Mouse (Mus musculus): ENCODE data around the gene Mroh7. TPM values are rescaled to one million over a fixed set of nuclear protein-coding genes. Genes with fewer than 3 reads are reported as not detected.

The Mroh7 gene
- polyA plus RNA-seq, 1 experiment: 3.2 TPM

DNA sequence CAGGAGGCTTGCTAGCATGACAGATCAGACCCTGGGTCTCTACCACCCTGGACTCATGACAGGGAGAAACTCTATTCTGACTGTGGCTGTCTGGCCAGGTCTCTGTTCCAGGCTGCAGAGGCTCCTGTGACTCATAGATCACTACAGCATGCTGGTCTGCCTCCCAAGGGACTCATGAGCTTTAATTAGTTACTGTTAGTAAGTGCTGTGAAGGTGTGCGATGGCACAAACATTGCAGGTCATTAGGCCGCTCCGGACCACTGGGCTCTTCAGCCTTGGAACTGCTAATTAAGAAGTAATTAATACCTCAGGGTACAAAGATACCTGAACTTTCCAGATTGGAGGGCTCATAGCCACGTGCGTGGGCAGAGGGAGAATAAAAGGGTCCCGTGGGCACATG is 83.6 kb downstream of the Mroh7 start:
- H3K27me3 ChIP-seq (ENCODE audit: control insufficient read depth, insufficient read depth, low read length): no peaks in the 10 kb centered on the region
- no peak for DNase-seq
- no peak overlapping the region for H3K4me3 ChIP-seq (replicated peaks; ENCODE audit: insufficient read depth, low read depth, low read length)
- WGBS: 79% methylated on average over 6 of the region's 6 CpGs
- H3K27ac ChIP-seq (ENCODE audit: insufficient read depth, low read length): no peak overlapping the region
- TF ChIP-seq POLR2A (IDR thresholded peaks at IDR 0.05; ENCODE audit: borderline replicate concordance, insufficient read depth, low read length) (no peak), CTCF (IDR thresholded peaks at IDR 0.05; ENCODE audit: borderline replicate concordance, insufficient read depth, low read depth, low read length) (no peak)
- peaks cover 4% of the 10 kb centered on the region; the same call in 1 of the 2 replicates for H3K4me1 ChIP-seq (ENCODE audit: control insufficient read depth, insufficient read depth, low read length)

GRCm38 (mm10) chr4:106645797-106646196 is 84.9 kb downstream of the Mroh7 start:
- no peak for DNase-seq
- TF ChIP-seq CTCF (IDR thresholded peaks at IDR 0.05; ENCODE audit: borderline replicate concordance, insufficient read depth, low read depth, low read length) (no peak), POLR2A (IDR thresholded peaks at IDR 0.05; ENCODE audit: borderline replicate concordance, insufficient read depth, low read length) (no peak)
- 70% methylated on average over 5 of the region's 5 CpGs for WGBS
- Histone ChIP-seq H3K27me3 (ENCODE audit: control insufficient read depth, insufficient read depth, low read length) (no peaks in the 10 kb centered on the region), H3K27ac (ENCODE audit: insufficient read depth, low read length) (no peak overlapping the region), H3K4me3 (replicated peaks; ENCODE audit: insufficient read depth, low read depth, low read length) (no peak overlapping the region), H3K4me1 (ENCODE audit: control insufficient read depth, insufficient read depth, low read length) (no peaks in the 10 kb centered on the region)

GRCm38 (mm10) chr4:106644218-106644610 is 86.5 kb downstream of the Mroh7 start:
- DNase-seq: no peak
- Histone ChIP-seq H3K4me1 (ENCODE audit: control insufficient read depth, insufficient read depth, low read length) (no peaks in the 10 kb centered on the region), H3K27me3 (ENCODE audit: control insufficient read depth, insufficient read depth, low read length) (no peaks in the 10 kb centered on the region), H3K4me3 (replicated peaks; ENCODE audit: insufficient read depth, low read depth, low read length) (no peak overlapping the region), H3K27ac (ENCODE audit: insufficient read depth, low read length) (no peak overlapping the region)
- 48% methylated on average over 6 of the region's 6 CpGs for WGBS
- no peak for TF ChIP-seq POLR2A (IDR thresholded peaks at IDR 0.05; ENCODE audit: borderline replicate concordance, insufficient read depth, low read length)
- no peak for TF ChIP-seq CTCF (IDR thresholded peaks at IDR 0.05; ENCODE audit: borderline replicate concordance, insufficient read depth, low read depth, low read length)

- Histone ChIP-seq H3K4me1 (ENCODE audit: control insufficient read depth, insufficient read depth, low read length) (no peaks in the 10 kb centered on the region), H3K27me3 (ENCODE audit: control insufficient read depth, insufficient read depth, low read length) (no peaks in the 10 kb centered on the region), H3K4me3 (replicated peaks; ENCODE audit: insufficient read depth, low read depth, low read length) (no peak overlapping the region), H3K27ac (ENCODE audit: insufficient read depth, low read length) (no peak overlapping the region)
- TF ChIP-seq POLR2A (IDR thresholded peaks at IDR 0.05; ENCODE audit: borderline replicate concordance, insufficient read depth, low read length) (no peak), CTCF (IDR thresholded peaks at IDR 0.05; ENCODE audit: borderline replicate concordance, insufficient read depth, low read depth, low read length) (no peak)
- 36% methylated on average over 8 of the region's 8 CpGs for WGBS
- DNase-seq: no peak
Observed at GRCm38 (mm10) chr4:106643483-106644217, 87.1 kb downstream of the Mroh7 start.

GRCm38 (mm10) chr4:106634086-106634479 is 96.6 kb downstream of the Mroh7 start:
- H3K4me1 ChIP-seq (ENCODE audit: control insufficient read depth, insufficient read depth, low read length): peaks cover 6% of the 10 kb centered on the region
- no peaks in the 10 kb centered on the region for H3K27me3 ChIP-seq (ENCODE audit: control insufficient read depth, insufficient read depth, low read length)
- no peak for TF ChIP-seq CTCF (IDR thresholded peaks at IDR 0.05; ENCODE audit: borderline replicate concordance, insufficient read depth, low read depth, low read length)
- no peak for TF ChIP-seq POLR2A (IDR thresholded peaks at IDR 0.05; ENCODE audit: borderline replicate concordance, insufficient read depth, low read length)
- 31% methylated on average over 9 of the region's 9 CpGs for WGBS
- no peak overlapping the region for H3K4me3 ChIP-seq (replicated peaks; ENCODE audit: insufficient read depth, low read depth, low read length)
- H3K27ac ChIP-seq (ENCODE audit: insufficient read depth, low read length): no peak overlapping the region
- no peak for DNase-seq

GRCm38 (mm10) chr4:106633281-106634085 is 97.2 kb downstream of the Mroh7 start:
- TF ChIP-seq POLR2A (IDR thresholded peaks at IDR 0.05; ENCODE audit: borderline replicate concordance, insufficient read depth, low read length): no peak
- TF ChIP-seq CTCF (IDR thresholded peaks at IDR 0.05; ENCODE audit: borderline replicate concordance, insufficient read depth, low read depth, low read length): no peak
- DNase-seq: no peak
- Histone ChIP-seq H3K27ac (ENCODE audit: insufficient read depth, low read length) (no peak overlapping the region), H3K4me1 (ENCODE audit: control insufficient read depth, insufficient read depth, low read length) (peaks cover 6% of the 10 kb centered on the region), H3K27me3 (ENCODE audit: control insufficient read depth, insufficient read depth, low read length) (no peaks in the 10 kb centered on the region), H3K4me3 (replicated peaks; ENCODE audit: insufficient read depth, low read depth, low read length) (no peak overlapping the region)
- 39% methylated on average over 8 of the region's 8 CpGs for WGBS

GRCm38 (mm10) chr4:106632313-106632712 is 98.4 kb downstream of the Mroh7 start:
- TF ChIP-seq CTCF (IDR thresholded peaks at IDR 0.05; ENCODE audit: borderline replicate concordance, insufficient read depth, low read depth, low read length): no peak
- no peak for TF ChIP-seq POLR2A (IDR thresholded peaks at IDR 0.05; ENCODE audit: borderline replicate concordance, insufficient read depth, low read length)
- WGBS: 59% methylated on average over 2 of the region's 3 CpGs
- no peak overlapping the region for H3K27ac ChIP-seq (ENCODE audit: insufficient read depth, low read length)
- no peak overlapping the region for H3K4me3 ChIP-seq (replicated peaks; ENCODE audit: insufficient read depth, low read depth, low read length)
- peaks cover 6% of the 10 kb centered on the region for H3K4me1 ChIP-seq (ENCODE audit: control insufficient read depth, insufficient read depth, low read length)
- DNase-seq: no peak
- no peaks in the 10 kb centered on the region for H3K27me3 ChIP-seq (ENCODE audit: control insufficient read depth, insufficient read depth, low read length)

Other genes with a start within 250 kb of the Mroh7 start
- 0.03 and 0.10 TPM in 2 replicates for gene Bsnd, start 238.6 kb downstream of the Mroh7 start, polyA plus RNA-seq (2012; rRNA removed)
- gene Dhcr24, start 169.9 kb downstream of the Mroh7 start, polyA plus RNA-seq (2012; rRNA removed): 76.3 and 86.4 TPM in 2 replicates
- 0.08 and 0.15 TPM in 2 replicates for gene Lexm, start 113.7 kb downstream of the Mroh7 start, polyA plus RNA-seq (2012; rRNA removed)
- 0.26 and 0.74 TPM in 2 replicates for gene Ttc22, start 108.5 kb downstream of the Mroh7 start, polyA plus RNA-seq (2012; rRNA removed)
- 7.7 and 9.3 TPM in 2 replicates for gene Pars2, start 79.9 kb downstream of the Mroh7 start, polyA plus RNA-seq (2012; rRNA removed)
- gene Ttc4, start 52.0 kb downstream of the Mroh7 start, polyA plus RNA-seq (2012; rRNA removed): 127 and 137 TPM in 2 replicates
- gene Fam151a, start 3.0 kb upstream of the Mroh7 start, polyA plus RNA-seq (2012; rRNA removed): not detected in 2 replicates
- 32.5 and 32.7 TPM in 2 replicates for gene Acot11, start 74.1 kb upstream of the Mroh7 start, polyA plus RNA-seq (2012; rRNA removed)
- gene Ssbp3, start 179.8 kb upstream of the Mroh7 start, polyA plus RNA-seq (2012; rRNA removed): 126 and 134 TPM in 2 replicates